Mouse (Mus musculus) heart, postnatal 0 days (tissue): ENCODE results near the gene Cmya5. TPM values are rescaled to one million over a fixed set of nuclear protein-coding genes. Genes with fewer than 3 reads are reported as not detected.

Source experiments
- ATAC-seq: fragments of 200-750 bp; cut with Nextera tagmentation; 2 replicates; pipeline ENCODE4 v1.8.0; 2017; ENCODE audit warnings: low read depth, moderate number of reproducible peaks, moderate library complexity; ENCODE audit not compliant: insufficient read depth
- DNase-seq: peaks from one replicate; pipeline ENCODE4 v3.0.0-alpha.2; 2016; ENCODE audit warnings: low spot score
- H3K27ac ChIP-seq: fragments of 300-500 bp; sonication (generic); 2 replicates; pipeline ENCODE4 v1.5.1; 2014; ENCODE audit warnings: low read depth, mild to moderate bottlenecking
- H3K27me3 ChIP-seq: fragments of 300-500 bp; sonication (generic); 2 replicates; pipeline ENCODE4 v1.6.1; 2014; ENCODE audit warnings: low read length, mixed read lengths; ENCODE audit not compliant: control insufficient read depth, insufficient read depth
- H3K36me3 ChIP-seq: fragments of 300-500 bp; sonication (generic); replicated peaks from 2 replicates; pipeline ENCODE4 v1.6.1; 2014; ENCODE audit warnings: low read length, mixed read lengths; ENCODE audit not compliant: control insufficient read depth, insufficient read depth
- H3K4me1 ChIP-seq: fragments of 300-500 bp; sonication (generic); 2 replicates; pipeline ENCODE4 v1.6.1; 2014; ENCODE audit warnings: antibody characterized with exemption; ENCODE audit not compliant: control insufficient read depth, insufficient read depth
- H3K4me2 ChIP-seq: fragments of 300-500 bp; sonication (generic); 2 replicates; pipeline ENCODE4 v1.6.1; 2014; ENCODE audit warnings: low read depth, mild to moderate bottlenecking, low read length, moderate library complexity
- H3K4me3 ChIP-seq: fragments of 300-500 bp; sonication (generic); 2 replicates; pipeline ENCODE4 v1.5.1; 2014; ENCODE audit warnings: low read depth, low read length
- H3K9ac ChIP-seq: fragments of 300-500 bp; sonication (generic); replicated peaks from 2 replicates; pipeline ENCODE4 v1.6.1; 2014; ENCODE audit warnings: low read depth, low read length, mixed read lengths
- H3K9me3 ChIP-seq: fragments of 300-500 bp; sonication (generic); replicated peaks from 2 replicates; pipeline ENCODE4 v1.6.1; 2016; ENCODE audit warnings: low read length; ENCODE audit not compliant: control insufficient read depth
- CTCF ChIP-seq: IDR thresholded peaks from 2 replicates; pipeline ENCODE4 v1.5.1; 2016; ENCODE audit warnings: antibody characterized with exemption, control low read depth, low read depth
- EP300 ChIP-seq: IDR thresholded peaks from 2 replicates; pipeline ENCODE4 v1.6.1; 2016; ENCODE audit warnings: antibody characterized with exemption, low read depth
- WGBS: fragments of 180-500 bp; shearing (Covaris S2); extraction: QIAGEN DNeasy Blood & Tissue Kit; methylation state at CpG from one replicate; pipeline ENCODE4 v1.1.7; 2014; 5-methylcytosine and 5-hydroxymethylcytosine counted together
- polyA plus RNA-seq: library from polyadenylated mRNA; unstranded; fragments of >200 nt; fragmentation: Nextera tagmentation; extraction: Ambion mirVana; gene quantifications from 2 replicates; pipeline ENCODE4 v1.2.1, GENCODE M21; 2015
- total RNA-seq: library from RNA; depleted of rRNA; stranded (reverse); fragments of >200 nt; gene quantifications from 2 replicates; pipeline ENCODE4 v1.2.3, GENCODE M21; 2014; ENCODE audit warnings: low replicate concordance

Gene Cmya5
- total and polyA plus RNA-seq, 2 experiments from 2014 or later: 8.3 to 30.7 TPM

DNA sequence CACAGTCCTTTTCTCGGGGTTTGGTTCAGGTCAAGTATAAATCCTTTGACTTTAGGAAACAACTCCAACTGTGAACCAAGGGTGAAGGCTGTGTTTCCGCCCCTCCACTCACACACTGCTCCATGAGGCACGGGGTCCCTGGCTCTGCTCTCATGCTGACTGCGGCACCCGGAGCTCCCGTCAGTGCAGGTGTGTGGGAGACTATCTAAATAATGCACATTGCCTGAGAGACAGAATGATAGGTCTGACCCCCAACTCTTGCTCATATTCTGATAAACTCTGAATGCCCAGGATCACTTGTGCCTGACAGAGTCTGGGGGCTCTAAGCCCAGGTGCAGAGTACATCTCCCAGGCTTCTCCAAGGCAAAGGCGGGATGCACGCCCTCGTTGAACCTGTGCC lies 103.5 kb downstream of the Cmya5 start:
- Histone ChIP-seq H3K9me3 (no peaks in the 10 kb centered on the region), H3K4me3 (no peak overlapping the region), H3K9ac (no peak overlapping the region), H3K4me2 (no peak overlapping the region), H3K27ac (no peak overlapping the region), H3K36me3 (peaks cover 27% of the 10 kb centered on the region), H3K27me3 (no peaks in the 10 kb centered on the region), H3K4me1 (no peaks in the 10 kb centered on the region)
- DNase-seq (no peak), ATAC-seq (no peak)
- 71% methylated on average over 9 of the region's 9 CpGs for WGBS
- TF ChIP-seq CTCF (no peak), EP300 (no peak)

DNA sequence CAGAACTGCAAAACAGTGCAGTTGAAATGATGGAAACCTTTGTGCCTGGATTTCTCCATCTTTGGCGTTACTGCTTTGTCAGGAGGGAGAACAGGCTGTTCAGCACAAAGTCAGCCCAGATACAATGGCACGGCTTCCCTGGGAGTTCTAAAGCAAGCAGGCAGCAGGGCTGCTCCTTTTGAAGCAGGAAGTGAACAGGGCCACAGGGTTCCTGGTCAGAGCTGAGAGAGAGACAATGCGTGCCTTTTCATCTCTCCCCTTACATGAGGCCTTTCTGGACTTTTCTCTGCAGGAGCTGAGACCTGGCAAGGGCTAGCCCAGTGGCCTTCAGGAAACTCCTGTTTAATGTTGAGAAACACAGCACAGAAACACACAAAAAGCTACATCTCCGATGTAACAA lies 108.3 kb downstream of the Cmya5 start:
- ATAC-seq (no peak), DNase-seq (no peak)
- H3K36me3 ChIP-seq: peaks cover 6% of the 10 kb centered on the region
- no peak overlapping the region for H3K9ac ChIP-seq
- no peak overlapping the region for H3K4me2 ChIP-seq
- H3K4me1 ChIP-seq: no peaks in the 10 kb centered on the region
- no peaks in the 10 kb centered on the region for H3K27me3 ChIP-seq
- 60% methylated on average over 4 of the region's 4 CpGs for WGBS
- H3K27ac ChIP-seq: no peak overlapping the region
- no peaks in the 10 kb centered on the region for H3K9me3 ChIP-seq
- TF ChIP-seq EP300: no peak
- no peak for TF ChIP-seq CTCF
- H3K4me3 ChIP-seq: no peak overlapping the region

DNA sequence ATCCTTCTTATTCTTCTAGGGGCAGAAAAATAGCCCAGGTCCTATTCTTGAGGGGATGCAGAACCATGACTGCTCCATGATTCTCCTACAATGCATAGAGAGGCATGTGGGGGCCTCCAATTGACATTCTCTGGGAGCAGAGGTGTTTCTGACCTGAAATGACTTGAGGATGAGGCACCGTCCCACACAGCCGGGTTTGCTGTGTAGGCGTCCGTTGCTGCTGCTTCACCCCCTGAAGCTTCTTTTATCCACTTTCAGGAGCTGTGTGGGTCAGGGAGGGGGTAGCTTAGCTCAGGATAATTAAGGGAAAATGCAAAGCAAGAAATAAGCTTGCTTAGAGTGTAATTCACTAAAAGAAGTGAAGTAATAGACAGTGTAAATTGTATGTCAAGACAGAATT lies 115.2 kb downstream of the Cmya5 start:
- DNase-seq: no peak
- no peaks in the 10 kb centered on the region for H3K36me3 ChIP-seq
- no peak for TF ChIP-seq CTCF
- TF ChIP-seq EP300: no peak
- WGBS: 91% methylated on average over 4 of the region's 4 CpGs
- no peaks in the 10 kb centered on the region for H3K4me1 ChIP-seq
- no peaks in the 10 kb centered on the region for H3K9me3 ChIP-seq
- no peak overlapping the region for H3K9ac ChIP-seq
- ATAC-seq: no peak
- H3K27me3 ChIP-seq: no peaks in the 10 kb centered on the region
- no peak overlapping the region for H3K27ac ChIP-seq
- H3K4me2 ChIP-seq: no peak overlapping the region
- H3K4me3 ChIP-seq: no peak overlapping the region

DNA sequence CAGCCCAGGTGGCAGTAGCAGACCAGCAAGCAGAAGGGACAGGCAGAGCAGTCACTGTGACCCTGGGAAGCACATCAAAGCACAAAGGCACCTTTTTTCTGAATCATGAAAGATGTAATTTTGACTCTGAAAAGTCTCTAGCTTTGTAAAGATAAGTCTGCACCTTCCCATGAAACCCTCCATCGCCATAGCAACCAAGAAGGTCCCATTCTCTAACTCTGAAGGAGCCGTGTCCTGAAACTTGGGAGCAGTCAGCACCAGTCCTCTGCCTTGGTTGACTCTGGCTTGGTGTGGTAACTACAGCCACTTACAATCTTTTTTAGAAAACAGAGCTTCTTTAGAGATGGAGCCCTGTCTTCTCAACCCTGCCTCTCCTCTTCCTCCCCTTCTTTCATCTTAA lies 119.7 kb downstream of the Cmya5 start:
- H3K27ac ChIP-seq: no peak overlapping the region
- ATAC-seq (no peak), DNase-seq (no peak)
- no peak overlapping the region for H3K4me2 ChIP-seq
- TF ChIP-seq EP300 (no peak), CTCF (no peak)
- 66% methylated on average over 2 of the region's 2 CpGs for WGBS
- H3K36me3 ChIP-seq: no peaks in the 10 kb centered on the region
- no peaks in the 10 kb centered on the region for H3K4me1 ChIP-seq
- H3K9ac ChIP-seq: no peak overlapping the region
- no peaks in the 10 kb centered on the region for H3K27me3 ChIP-seq
- no peaks in the 10 kb centered on the region for H3K9me3 ChIP-seq
- H3K4me3 ChIP-seq: no peak overlapping the region

DNA sequence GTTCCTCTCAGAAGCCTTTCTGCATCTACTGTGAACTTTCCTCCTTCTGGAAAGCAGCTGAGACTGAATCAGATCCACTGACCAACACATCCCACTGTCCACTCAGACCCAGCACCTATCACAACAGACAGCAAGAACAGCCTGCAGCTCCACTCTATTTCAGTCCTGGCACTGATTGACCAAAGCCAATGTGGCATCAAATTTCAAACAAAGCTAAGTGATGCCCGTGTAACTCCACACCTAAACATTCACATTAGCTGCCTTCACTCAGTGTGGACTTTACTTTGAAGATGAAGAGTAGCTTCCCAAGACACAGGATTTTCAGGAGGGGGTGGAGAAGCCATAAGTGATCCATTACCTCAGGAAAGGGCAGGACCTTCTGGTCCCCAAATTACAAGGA lies 122.4 kb downstream of the Cmya5 start:
- Histone ChIP-seq H3K4me2 (no peak overlapping the region), H3K27me3 (no peaks in the 10 kb centered on the region), H3K9me3 (no peaks in the 10 kb centered on the region), H3K36me3 (no peaks in the 10 kb centered on the region), H3K9ac (no peak overlapping the region), H3K4me1 (no peaks in the 10 kb centered on the region), H3K27ac (no peak overlapping the region), H3K4me3 (no peak overlapping the region)
- DNase-seq: no peak
- no peak for ATAC-seq
- TF ChIP-seq CTCF (no peak), EP300 (no peak)
- WGBS: 22% methylated on average over 1 of the region's 1 CpGs

DNA sequence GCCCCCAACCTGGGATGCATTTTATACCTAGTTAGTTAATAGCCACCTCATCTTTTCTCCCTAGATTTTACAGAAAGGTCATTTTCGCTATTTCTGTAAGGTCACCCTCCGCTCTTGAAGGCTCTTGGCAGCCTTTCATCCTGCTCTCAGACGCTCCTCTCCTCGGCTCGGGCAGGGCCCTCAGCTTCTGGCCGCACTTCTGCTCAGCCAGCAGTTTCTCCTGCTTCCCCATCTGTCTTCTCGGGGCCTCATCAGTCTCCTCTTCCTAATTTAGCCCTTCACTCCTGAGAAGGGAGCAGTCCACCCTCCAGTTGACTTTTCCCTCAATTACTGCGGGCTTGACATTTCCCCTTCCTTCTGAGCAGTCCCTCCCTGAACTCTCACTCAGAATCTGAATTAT lies 131.6 kb downstream of the Cmya5 start:
- Histone ChIP-seq H3K9me3 (no peaks in the 10 kb centered on the region), H3K36me3 (no peaks in the 10 kb centered on the region), H3K4me2 (no peak overlapping the region; the same call in 1 of the 2 replicates), H3K4me3 (no peak overlapping the region), H3K4me1 (no peaks in the 10 kb centered on the region), H3K27ac (no peak overlapping the region), H3K27me3 (no peaks in the 10 kb centered on the region), H3K9ac (no peak overlapping the region)
- WGBS: 41% methylated on average over 8 of the region's 8 CpGs
- ATAC-seq (no peak), DNase-seq (no peak)
- TF ChIP-seq CTCF (no peak), EP300 (no peak)
